Mouse (Mus musculus) heart, embryonic 13.5 days (tissue): ENCODE data around the gene Nelfb. TPM values are rescaled to one million over a fixed set of nuclear protein-coding genes. Genes with fewer than 3 reads are reported as not detected.
A peak's percentile ranks its signal among the peaks of the same experiment; 100 is the strongest.

ENCODE experiments used
- ATAC-seq: fragments of 200-750 bp; cut with Nextera tagmentation; 2 replicates; pipeline ENCODE4 v1.8.0; 2017; ENCODE audit warnings: moderate TSS enrichment; ENCODE audit not compliant: insufficient number of reproducible peaks, low FRiP score, low TSS enrichment; ENCODE audit errors: extremely low read depth
- H3K27ac ChIP-seq: fragments of 300-500 bp; sonication (generic); replicated peaks from 2 replicates; pipeline ENCODE4 v1.5.1; 2015; ENCODE audit warnings: moderate library complexity, mild to moderate bottlenecking, inconsistent platforms
- H3K27me3 ChIP-seq: fragments of 300-500 bp; sonication (generic); replicated peaks from 2 replicates; pipeline ENCODE4 v1.6.1; 2015; ENCODE audit warnings: mild to moderate bottlenecking, inconsistent platforms
- H3K36me3 ChIP-seq: fragments of 300-500 bp; sonication (generic); 2 replicates; pipeline ENCODE4 v1.6.1; 2015; ENCODE audit warnings: mild to moderate bottlenecking, inconsistent platforms
- H3K4me1 ChIP-seq: fragments of 300-500 bp; sonication (generic); 2 replicates; pipeline ENCODE4 v1.6.1; 2015; ENCODE audit warnings: inconsistent platforms
- H3K4me2 ChIP-seq: fragments of 300-500 bp; sonication (generic); 2 replicates; pipeline ENCODE4 v1.6.1; 2015; ENCODE audit warnings: inconsistent platforms, mild to moderate bottlenecking, moderate library complexity
- H3K4me3 ChIP-seq: fragments of 300-500 bp; sonication (generic); 2 replicates; pipeline ENCODE4 v1.5.1; 2015; ENCODE audit warnings: moderate library complexity, mild to moderate bottlenecking, inconsistent platforms
- H3K9ac ChIP-seq: fragments of 300-500 bp; sonication (generic); 2 replicates; pipeline ENCODE4 v1.6.1; 2015; ENCODE audit warnings: inconsistent platforms, mild to moderate bottlenecking, moderate library complexity
- H3K9me3 ChIP-seq: fragments of 300-500 bp; sonication (generic); 2 replicates; pipeline ENCODE4 v1.6.1; 2016; ENCODE audit warnings: inconsistent platforms
- WGBS: fragments of 180-500 bp; shearing (Covaris S2); methylation state at CpG from one replicate; pipeline ENCODE4 v1.1.7; 2015; ENCODE audit warnings: mixed read lengths; 5-methylcytosine and 5-hydroxymethylcytosine counted together
- polyA plus RNA-seq: library from polyadenylated mRNA; unstranded; fragments of >200 nt; fragmentation: Nextera tagmentation; extraction: Ambion mirVana; gene quantifications from 2 replicates; pipeline ENCODE4 v1.2.1, GENCODE M21; 2015

Nelfb gene
- polyA plus RNA-seq, 1 experiment from 2014 or later = 68.8 TPM

- WGBS = under 1% methylated on average over 17 of the region's 17 CpGs
- Histone ChIP-seq H3K27me3 (peaks cover 78% of the 10 kb centered on the region), H3K9me3 (no peaks in the 10 kb centered on the region), H3K36me3 (no peaks in the 10 kb centered on the region), H3K27ac (peak overlapping the region; percentile 78), H3K4me2 (peak overlapping the region; percentile 82), H3K9ac (peak overlapping the region; percentile 80), H3K4me1 (peaks cover 70% of the 10 kb centered on the region), H3K4me3 (peak overlapping the region; percentile 63)
- ATAC-seq = no peak
Measured at GRCm38 (mm10) chr2:25181891-25182397, 29.3 kb downstream of the Nelfb start.

GRCm38 (mm10) chr2:25180973-25181890 lies 30.1 kb downstream of the Nelfb start:
- peak; percentile 27; the same call in 1 of the 2 replicates for ATAC-seq
- H3K27ac ChIP-seq = peak overlapping the region; percentile 78
- peaks cover 81% of the 10 kb centered on the region for H3K27me3 ChIP-seq
- peak overlapping the region; percentile 63 for H3K4me3 ChIP-seq
- peaks cover 77% of the 10 kb centered on the region for H3K4me1 ChIP-seq
- no peaks in the 10 kb centered on the region for H3K36me3 ChIP-seq
- H3K9me3 ChIP-seq = no peaks in the 10 kb centered on the region
- H3K4me2 ChIP-seq = peak overlapping the region; percentile 82
- peak overlapping the region; percentile 80 for H3K9ac ChIP-seq
- WGBS = under 1% methylated on average over 98 of the region's 100 CpGs

- under 1% methylated on average over 35 of the region's 35 CpGs for WGBS
- Histone ChIP-seq H3K9ac (peak within 1 kb of the TSS; percentile 80), H3K27ac (peak within 1 kb of the TSS; percentile 78), H3K4me2 (peak within 1 kb of the TSS; percentile 82), H3K36me3 (no peaks in the 10 kb centered on the region), H3K9me3 (no peaks in the 10 kb centered on the region), H3K4me1 (peaks cover 72% of the 10 kb centered on the region), H3K27me3 (peaks cover 89% of the 10 kb centered on the region), H3K4me3 (peak within 1 kb of the TSS; percentile 63)
- ATAC-seq = peak; percentile 76
Measured at GRCm38 (mm10) chr2:25180478-25180903, 30.8 kb downstream of the Nelfb start, which contains the start of gene Nrarp. Gene Nrarp, plus strand, starts transcription at chr2:25180758.

GRCm38 (mm10) chr2:25179566-25180217 lies 31.6 kb downstream of the Nelfb start:
- H3K27me3 ChIP-seq = peaks cover 85% of the 10 kb centered on the region
- 57% methylated on average over 15 of the region's 15 CpGs for WGBS
- H3K4me3 ChIP-seq = peak overlapping the region; percentile 63
- ATAC-seq = no peak
- peaks cover 67% of the 10 kb centered on the region for H3K4me1 ChIP-seq
- peak overlapping the region; percentile 82 for H3K4me2 ChIP-seq
- no peak overlapping the region for H3K27ac ChIP-seq
- no peaks in the 10 kb centered on the region for H3K9me3 ChIP-seq
- H3K9ac ChIP-seq = peak overlapping the region; percentile 60
- H3K36me3 ChIP-seq = no peaks in the 10 kb centered on the region

- peak overlapping the region; percentile 67 for H3K27ac ChIP-seq
- no peak for ATAC-seq
- peak overlapping the region; percentile 14 for H3K4me2 ChIP-seq
- peaks cover 66% of the 10 kb centered on the region for H3K4me1 ChIP-seq
- WGBS = 23% methylated on average over 10 of the region's 10 CpGs
- H3K27me3 ChIP-seq = peaks cover 79% of the 10 kb centered on the region
- H3K4me3 ChIP-seq = no peak overlapping the region
- peak overlapping the region; percentile 52; the same call in 1 of the 2 replicates for H3K9ac ChIP-seq
- no peaks in the 10 kb centered on the region for H3K9me3 ChIP-seq
- H3K36me3 ChIP-seq = no peaks in the 10 kb centered on the region
Measured at GRCm38 (mm10) chr2:25178285-25178972, 32.9 kb downstream of the Nelfb start.

GRCm38 (mm10) chr2:25177685-25178084 lies 33.6 kb downstream of the Nelfb start:
- H3K36me3 ChIP-seq = no peaks in the 10 kb centered on the region
- H3K4me1 ChIP-seq = peaks cover 58% of the 10 kb centered on the region
- H3K4me2 ChIP-seq = peak overlapping the region; percentile 14
- H3K9me3 ChIP-seq = no peaks in the 10 kb centered on the region
- H3K27ac ChIP-seq = peak overlapping the region; percentile 67
- 11% methylated on average over 6 of the region's 6 CpGs for WGBS
- no peak overlapping the region for H3K4me3 ChIP-seq
- peak overlapping the region; percentile 52 for H3K9ac ChIP-seq
- H3K27me3 ChIP-seq = peaks cover 71% of the 10 kb centered on the region
- ATAC-seq = no peak

GRCm38 (mm10) chr2:25177076-25177475 lies 34.2 kb downstream of the Nelfb start:
- H3K27me3 ChIP-seq = peaks cover 67% of the 10 kb centered on the region
- no peak for ATAC-seq
- H3K9me3 ChIP-seq = no peaks in the 10 kb centered on the region
- H3K4me2 ChIP-seq = peak overlapping the region; percentile 14; the same call in 1 of the 2 replicates
- peak overlapping the region; percentile 67 for H3K27ac ChIP-seq
- no peaks in the 10 kb centered on the region for H3K36me3 ChIP-seq
- H3K9ac ChIP-seq = peak overlapping the region; percentile 52; the same call in 1 of the 2 replicates
- 0 out of 2 replicates have a peak overlapping the region, but pooled peaks have one; percentile 0 for H3K4me3 ChIP-seq
- 48% methylated on average over 4 of the region's 4 CpGs for WGBS
- peaks cover 54% of the 10 kb centered on the region for H3K4me1 ChIP-seq

GRCm38 (mm10) chr2:25176573-25176972 lies 34.7 kb downstream of the Nelfb start:
- Histone ChIP-seq H3K9me3 (no peaks in the 10 kb centered on the region), H3K4me3 (no peak overlapping the region), H3K27ac (peak overlapping the region; percentile 67), H3K9ac (0 out of 2 replicates have a peak overlapping the region, but pooled peaks have one; percentile 4), H3K4me1 (peaks cover 49% of the 10 kb centered on the region), H3K27me3 (peaks cover 66% of the 10 kb centered on the region), H3K4me2 (no peak overlapping the region), H3K36me3 (no peaks in the 10 kb centered on the region)
- ATAC-seq = no peak
- WGBS = 32% methylated on average over 6 of the region's 6 CpGs

GRCm38 (mm10) chr2:25175690-25176078 lies 35.6 kb downstream of the Nelfb start:
- Histone ChIP-seq H3K27ac (no peak overlapping the region), H3K36me3 (no peaks in the 10 kb centered on the region), H3K9ac (no peak overlapping the region), H3K27me3 (peaks cover 58% of the 10 kb centered on the region), H3K4me3 (no peak overlapping the region), H3K9me3 (no peaks in the 10 kb centered on the region), H3K4me2 (no peak overlapping the region), H3K4me1 (peaks cover 44% of the 10 kb centered on the region)
- 66% methylated on average over 4 of the region's 4 CpGs for WGBS
- no peak for ATAC-seq

GRCm38 (mm10) chr2:25174866-25175689 lies 36.2 kb downstream of the Nelfb start:
- H3K9me3 ChIP-seq = no peaks in the 10 kb centered on the region
- H3K27ac ChIP-seq = no peak overlapping the region
- peaks cover 47% of the 10 kb centered on the region for H3K4me1 ChIP-seq
- H3K4me2 ChIP-seq = no peak overlapping the region
- peaks cover 55% of the 10 kb centered on the region for H3K27me3 ChIP-seq
- H3K4me3 ChIP-seq = no peak overlapping the region
- ATAC-seq = no peak
- H3K9ac ChIP-seq = no peak overlapping the region
- no peaks in the 10 kb centered on the region for H3K36me3 ChIP-seq
- 49% methylated on average over 7 of the region's 7 CpGs for WGBS
